Mouse (Mus musculus) ES-Bruce4 (cell line): ENCODE measurements at regions not wholly inside any gene's neighbourhood (a gene's known extent, or its start where the extent isn't known, plus 50 kb on each side); places are given as distances from the start of the nearest gene placed in this dataset.

Experiments used
- H3K27ac ChIP-seq: 2 replicates; pipeline ENCODE4 v1.5.1; 2012; ENCODE audit warnings: low read length, inconsistent platforms; ENCODE audit not compliant: insufficient read depth
- H3K27me3 ChIP-seq: 2 replicates; pipeline ENCODE4 v1.6.1; 2012; ENCODE audit warnings: mild to moderate bottlenecking, low read length, inconsistent platforms; ENCODE audit not compliant: control insufficient read depth, poor library complexity, insufficient read depth, severe bottlenecking
- H3K36me3 ChIP-seq: 2 replicates; pipeline ENCODE4 v1.6.1; 2012; ENCODE audit warnings: inconsistent platforms, mild to moderate bottlenecking, low read length, moderate library complexity; ENCODE audit not compliant: control insufficient read depth, poor library complexity, insufficient read depth, severe bottlenecking
- H3K4me1 ChIP-seq: one replicate; pipeline ENCODE4 v1.8.1; 2011; ENCODE audit warnings: low read length; ENCODE audit not compliant: control insufficient read depth, insufficient read depth
- H3K4me3 ChIP-seq: 2 replicates; pipeline ENCODE4 v1.5.1; 2011; ENCODE audit warnings: low read depth, mild to moderate bottlenecking, low read length
- H3K9ac ChIP-seq: 2 replicates; pipeline ENCODE4 v1.6.1; 2012; ENCODE audit warnings: low read depth, mild to moderate bottlenecking, inconsistent platforms; ENCODE audit not compliant: poor library complexity, severe bottlenecking
- H3K9me3 ChIP-seq: replicated peaks from 2 replicates; pipeline ENCODE4 v1.6.1; 2012; ENCODE audit warnings: mild to moderate bottlenecking, low read length, inconsistent platforms; ENCODE audit not compliant: control insufficient read depth, poor library complexity, insufficient read depth, severe bottlenecking
- CTCF ChIP-seq: IDR thresholded peaks from one replicate; pipeline ENCODE4 v1.8.1; 2011; ENCODE audit warnings: low read depth, low read length
- EP300 ChIP-seq: IDR thresholded peaks from 2 replicates; pipeline ENCODE4 v1.6.1; 2011; ENCODE audit warnings: low read depth, low read length; ENCODE audit not compliant: insufficient read depth
- POLR2A ChIP-seq: IDR thresholded peaks from one replicate; pipeline ENCODE4 v1.8.1; 2011; ENCODE audit warnings: low read length; ENCODE audit not compliant: insufficient read depth

DNA sequence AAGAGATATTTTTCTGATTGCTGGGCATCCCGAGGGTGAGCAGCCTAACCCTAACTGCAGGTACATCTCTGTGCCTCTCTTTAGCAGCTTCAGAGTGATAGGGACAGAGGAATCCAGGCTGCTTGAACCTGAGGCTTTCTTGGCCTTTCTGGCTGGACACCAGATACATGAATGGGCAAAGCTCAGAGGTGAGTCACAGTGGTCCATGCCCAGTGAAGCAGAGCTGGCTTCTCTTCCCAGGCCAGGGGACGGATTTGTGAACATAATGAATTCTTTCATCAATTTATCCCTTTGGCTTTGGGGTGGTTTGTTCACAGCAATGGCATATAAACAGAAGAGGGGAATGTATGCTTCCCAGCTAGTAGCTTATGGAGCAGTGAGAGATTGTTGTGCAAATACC is 114.9 kb upstream of the Ngf start:
- Histone ChIP-seq H3K36me3 (no peaks in the 10 kb centered on the region), H3K9me3 (no peaks in the 10 kb centered on the region), H3K9ac (no peak overlapping the region), H3K4me1 (no peaks in the 10 kb centered on the region), H3K27ac (no peak overlapping the region), H3K27me3 (no peaks in the 10 kb centered on the region), H3K4me3 (no peak overlapping the region)
- no peak for TF ChIP-seq EP300
- TF ChIP-seq CTCF: no peak
- no peak for TF ChIP-seq POLR2A

DNA sequence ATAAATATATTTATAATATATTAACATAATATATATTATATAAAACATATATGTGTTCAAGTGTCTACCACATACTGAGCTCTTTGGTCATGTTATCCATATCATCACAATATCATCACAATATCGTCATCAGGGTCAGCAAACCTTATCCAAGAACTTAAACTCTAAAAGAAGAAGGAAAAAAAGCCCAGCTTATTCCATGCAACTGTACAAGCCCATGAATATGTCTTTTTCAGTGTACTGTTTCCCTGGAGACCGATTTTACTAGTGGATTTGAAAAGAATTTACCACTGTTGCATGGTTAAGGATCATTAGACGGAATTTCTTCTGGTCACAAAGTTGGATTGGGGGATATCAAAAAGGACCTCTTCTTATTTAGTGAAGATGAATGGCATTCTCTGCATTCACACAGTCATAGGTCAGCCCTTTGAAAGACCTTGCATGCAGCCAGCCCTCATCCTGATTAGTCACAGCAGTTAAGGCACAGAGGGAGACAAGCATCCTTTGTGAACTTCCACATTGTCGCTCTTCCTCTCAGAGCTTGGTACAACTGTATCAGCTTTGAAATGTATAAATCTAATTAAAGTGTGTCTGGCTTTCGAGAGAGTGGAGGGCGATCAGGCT is 116.3 kb upstream of the Ngf start:
- H3K4me1 ChIP-seq: no peaks in the 10 kb centered on the region
- no peaks in the 10 kb centered on the region for H3K9me3 ChIP-seq
- TF ChIP-seq POLR2A (no peak), CTCF (no peak)

GRCm38 (mm10) chr3:102346077-102346476 is 123.6 kb upstream of the Ngf start:
- Histone ChIP-seq H3K27ac (no peak overlapping the region), H3K36me3 (no peaks in the 10 kb centered on the region), H3K27me3 (no peaks in the 10 kb centered on the region; the same call in 1 of the 2 replicates)

More for the DNA sequence above, 116.3 kb upstream of the Ngf start:
- no peak overlapping the region for H3K27ac ChIP-seq
- no peak overlapping the region for H3K4me3 ChIP-seq
- H3K27me3 ChIP-seq: no peaks in the 10 kb centered on the region
- H3K36me3 ChIP-seq: no peaks in the 10 kb centered on the region
- no peak overlapping the region for H3K9ac ChIP-seq

DNA sequence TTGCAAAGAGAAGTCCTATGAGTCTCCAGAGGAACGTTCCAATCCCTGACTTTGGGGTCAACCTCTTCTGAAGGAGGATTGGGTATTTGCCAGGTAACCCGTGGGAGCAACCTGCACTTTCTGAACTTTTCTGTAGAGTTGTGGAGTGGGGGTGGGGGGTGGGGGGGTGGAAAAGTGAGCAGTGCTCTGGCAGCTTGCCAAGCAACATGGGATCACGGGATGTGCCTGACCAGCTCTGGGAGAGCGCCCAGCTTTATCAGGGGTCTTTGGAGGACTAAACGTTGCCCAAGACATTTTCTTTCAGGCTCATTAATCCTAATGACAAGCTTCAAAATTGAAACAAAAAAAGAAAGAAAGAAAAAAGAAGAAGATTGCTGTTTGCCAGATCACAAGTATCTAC is 124.4 kb upstream of the Ngf start:
- Histone ChIP-seq H3K27me3 (no peaks in the 10 kb centered on the region; the same call in 1 of the 2 replicates), H3K36me3 (no peaks in the 10 kb centered on the region), H3K9me3 (no peaks in the 10 kb centered on the region), H3K9ac (no peak overlapping the region), H3K4me3 (no peak overlapping the region), H3K27ac (no peak overlapping the region), H3K4me1 (no peaks in the 10 kb centered on the region)
- TF ChIP-seq CTCF (no peak), POLR2A (no peak), EP300 (no peak)

More at GRCm38 (mm10) chr3:102346077-102346476, 123.6 kb upstream of the Ngf start:
- H3K9me3 ChIP-seq: no peaks in the 10 kb centered on the region
- no peak overlapping the region for H3K4me3 ChIP-seq
- no peak overlapping the region for H3K9ac ChIP-seq
- TF ChIP-seq CTCF: no peak
- no peak for TF ChIP-seq EP300
- TF ChIP-seq POLR2A: no peak
- no peaks in the 10 kb centered on the region for H3K4me1 ChIP-seq

- Histone ChIP-seq H3K36me3 (no peaks in the 10 kb centered on the region), H3K9ac (no peak overlapping the region), H3K9me3 (no peaks in the 10 kb centered on the region), H3K4me1 (no peaks in the 10 kb centered on the region), H3K27me3 (no peaks in the 10 kb centered on the region; the same call in 1 of the 2 replicates), H3K27ac (no peak overlapping the region), H3K4me3 (no peak overlapping the region)
- TF ChIP-seq CTCF (no peak), EP300 (no peak), POLR2A (no peak)
Measured at GRCm38 (mm10) chr3:102340731-102341130, 129.0 kb upstream of the Ngf start.

DNA sequence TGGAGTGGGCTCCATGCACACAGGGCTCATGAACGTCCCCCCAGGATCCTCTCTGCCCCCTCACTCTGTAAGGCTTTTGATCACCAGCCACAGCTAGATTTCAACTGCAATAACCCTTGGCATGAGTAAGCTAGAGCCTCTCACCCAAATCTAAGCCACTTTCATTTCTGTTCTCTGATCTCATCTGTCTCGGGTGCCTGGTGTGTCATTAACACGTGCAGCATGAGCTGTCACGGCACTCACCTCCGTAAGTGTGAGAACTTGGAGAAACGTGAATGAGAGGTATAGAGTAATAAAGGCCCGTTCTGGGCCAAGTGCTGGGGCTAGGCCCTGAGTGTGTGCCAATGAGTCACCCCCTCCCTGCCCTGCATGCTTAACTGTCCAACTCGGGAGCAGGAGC is 131.8 kb upstream of the Ngf start:
- Histone ChIP-seq H3K9ac (no peak overlapping the region), H3K36me3 (no peaks in the 10 kb centered on the region), H3K9me3 (no peaks in the 10 kb centered on the region), H3K27me3 (no peaks in the 10 kb centered on the region; the same call in 1 of the 2 replicates), H3K27ac (no peak overlapping the region), H3K4me3 (no peak overlapping the region), H3K4me1 (no peaks in the 10 kb centered on the region)
- no peak for TF ChIP-seq POLR2A
- no peak for TF ChIP-seq CTCF
- no peak for TF ChIP-seq EP300
